In genomic region chr4:116819968-116820901, GRCm38 (mm10) we compare ENCODE assay signal across 7 mouse cellular contexts. TPM values are rescaled to one million over a fixed set of nuclear protein-coding genes. Genes with fewer than 3 reads are reported as not detected.
DNase-seq lines count a peak whose midpoint lies in the region; ATAC-seq lines count a peak whose summit lies in the region.

No protein-coding gene starts in this region.

- peaks cover 20% of the 10 kb centered on the region for H3K27me3 ChIP-seq in lung, embryonic 15.5 days
- H3K27me3 ChIP-seq in forebrain, embryonic 11.5 days (ENCODE audit: control insufficient read depth, insufficient read depth, low read length) = peaks cover 13% of the 10 kb centered on the region
- peaks cover 24% of the 10 kb centered on the region for H3K27me3 ChIP-seq in limb, embryonic 12.5 days
- peaks cover 14% of the 10 kb centered on the region for H3K27me3 ChIP-seq in stomach, embryonic 15.5 days (replicated peaks)

- no peaks in the 10 kb centered on the region for H3K9me3 ChIP-seq in lung, embryonic 15.5 days
- H3K9me3 ChIP-seq in forebrain, embryonic 11.5 days (ENCODE audit: control insufficient read depth, low read length) = no peaks in the 10 kb centered on the region
- no peaks in the 10 kb centered on the region for H3K9me3 ChIP-seq in limb, embryonic 12.5 days
- H3K9me3 ChIP-seq in stomach, embryonic 15.5 days = no peaks in the 10 kb centered on the region

- 24% methylated on average over 32 of the region's 32 CpGs for WGBS in lung, embryonic 15.5 days
- 22% methylated on average over 32 of the region's 32 CpGs for WGBS in forebrain, embryonic 11.5 days
- 22% methylated on average over 32 of the region's 32 CpGs for WGBS in limb, embryonic 12.5 days
- 27% methylated on average over 32 of the region's 32 CpGs for WGBS in stomach, embryonic 15.5 days

- no peak overlapping the region for H3K27ac ChIP-seq in lung, embryonic 15.5 days
- H3K27ac ChIP-seq in forebrain, embryonic 11.5 days (ENCODE audit: low read depth, low read length) = no peak overlapping the region
- H3K27ac ChIP-seq in limb, embryonic 12.5 days = no peak overlapping the region
- H3K27ac ChIP-seq in stomach, embryonic 15.5 days = no peak overlapping the region

- peaks cover 11% of the 10 kb centered on the region for H3K4me1 ChIP-seq in lung, embryonic 15.5 days
- H3K4me1 ChIP-seq in forebrain, embryonic 11.5 days (replicated peaks; ENCODE audit: control insufficient read depth, insufficient read depth, low read length) = peaks cover 13% of the 10 kb centered on the region; the same call in 1 of the 2 replicates
- H3K4me1 ChIP-seq in limb, embryonic 12.5 days (replicated peaks) = peaks cover 11% of the 10 kb centered on the region
- peaks cover 9% of the 10 kb centered on the region; the same call in 1 of the 2 replicates for H3K4me1 ChIP-seq in stomach, embryonic 15.5 days

- peak overlapping the region; percentile 54 for H3K4me3 ChIP-seq in lung, embryonic 15.5 days
- H3K4me3 ChIP-seq in forebrain, embryonic 11.5 days (ENCODE audit: low read depth, low read length) = peak overlapping the region; percentile 37
- H3K4me3 ChIP-seq in limb, embryonic 12.5 days (replicated peaks) = peak overlapping the region; percentile 52
- H3K4me3 ChIP-seq in stomach, embryonic 15.5 days (replicated peaks) = peak overlapping the region; percentile 53

- no peak for ATAC-seq in lung, embryonic 15.5 days (ENCODE audit: borderline replicate concordance, extremely low read depth, low FRiP score, low TSS enrichment)
- no peak for ATAC-seq in forebrain, embryonic 11.5 days (replicated peaks; ENCODE audit: low FRiP score)
- no peak for ATAC-seq in limb, embryonic 12.5 days (ENCODE audit: insufficient number of reproducible peaks, insufficient read depth, low FRiP score, low TSS enrichment, low read depth)
- no peak for ATAC-seq in stomach, embryonic 15.5 days (ENCODE audit: insufficient read depth, low FRiP score, low read depth)

- 0 out of 2 replicates have a peak, but pooled peaks cover 7% of the 10 kb centered on the region for H3K36me3 ChIP-seq in lung, embryonic 15.5 days
- H3K36me3 ChIP-seq in forebrain, embryonic 11.5 days (ENCODE audit: control insufficient read depth, insufficient read depth, low read length) = no peaks in the 10 kb centered on the region; the same call in 1 of the 2 replicates
- peaks cover 25% of the 10 kb centered on the region for H3K36me3 ChIP-seq in limb, embryonic 12.5 days
- no peaks in the 10 kb centered on the region for H3K36me3 ChIP-seq in stomach, embryonic 15.5 days

- no peak for DNase-seq in lung, postnatal 25 days (ENCODE audit: low spot score)
- no peak for DNase-seq in forebrain, embryonic 11.5 days (ENCODE audit: low spot score)
- no peak for DNase-seq in spleen, adult 18-20 months
- DNase-seq in thymus, postnatal 10 days (ENCODE audit: low spot score in 2 of 2) = no peak

- peak overlapping the region; percentile 45; the same call in 1 of the 2 replicates for H3K9ac ChIP-seq in lung, embryonic 15.5 days
- peak overlapping the region; percentile 58 for H3K9ac ChIP-seq in forebrain, embryonic 11.5 days (ENCODE audit: low read length)
- peak overlapping the region; percentile 57 for H3K9ac ChIP-seq in limb, embryonic 12.5 days (replicated peaks)
- H3K9ac ChIP-seq in stomach, embryonic 15.5 days = 0 out of 2 replicates have a peak overlapping the region, but pooled peaks have one; percentile 17

- peak overlapping the region; percentile 96 for H3K4me2 ChIP-seq in lung, embryonic 15.5 days
- H3K4me2 ChIP-seq in forebrain, embryonic 11.5 days (ENCODE audit: low read depth, low read length, severe bottlenecking) = peak overlapping the region; percentile 98
- peak overlapping the region; percentile 93 for H3K4me2 ChIP-seq in limb, embryonic 12.5 days
- H3K4me2 ChIP-seq in stomach, embryonic 15.5 days = peak overlapping the region; percentile 97

RNA-seq across cellular contexts. Expression of gene Hpdl, which starts 1.3 kb away (rescaled TPM):
- polyA plus RNA-seq in lung, embryonic 15.5 days (2015; fragmentation: Nextera tagmentation; extraction: Ambion mirVana) = 0.52 and 0.71 TPM in 2 replicates
- 1.5 and 1.6 TPM in 2 replicates for polyA plus RNA-seq in forebrain, embryonic 11.5 days (2014; fragmentation: Nextera tagmentation; extraction: Ambion mirVana)
- polyA plus RNA-seq in limb, embryonic 12.5 days (2016; fragmentation: Nextera tagmentation; extraction: Ambion mirVana) = 1.5 and 2.0 TPM in 2 replicates
- polyA plus RNA-seq in stomach, embryonic 15.5 days (2015; fragmentation: Nextera tagmentation; extraction: Ambion mirVana) = 1.2 and 1.7 TPM in 2 replicates

RNA-seq across cellular contexts. Expression of gene Mutyh, which starts 12.7 kb away (rescaled TPM):
- polyA plus RNA-seq in lung, embryonic 15.5 days (2015; fragmentation: Nextera tagmentation; extraction: Ambion mirVana) = 17.2 and 18.6 TPM in 2 replicates
- 20.3 and 20.9 TPM in 2 replicates for polyA plus RNA-seq in forebrain, embryonic 11.5 days (2014; fragmentation: Nextera tagmentation; extraction: Ambion mirVana)
- 22.1 and 23.5 TPM in 2 replicates for polyA plus RNA-seq in limb, embryonic 12.5 days (2016; fragmentation: Nextera tagmentation; extraction: Ambion mirVana)
- 11.9 and 13.2 TPM in 2 replicates for polyA plus RNA-seq in stomach, embryonic 15.5 days (2015; fragmentation: Nextera tagmentation; extraction: Ambion mirVana)

RNA-seq across cellular contexts. Expression of gene Toe1, which starts 12.8 kb away (rescaled TPM):
- polyA plus RNA-seq in lung, embryonic 15.5 days (2015; fragmentation: Nextera tagmentation; extraction: Ambion mirVana) = 36.4 and 37.8 TPM in 2 replicates
- 34.3 and 37.0 TPM in 2 replicates for polyA plus RNA-seq in forebrain, embryonic 11.5 days (2014; fragmentation: Nextera tagmentation; extraction: Ambion mirVana)
- 39.1 and 40.8 TPM in 2 replicates for polyA plus RNA-seq in limb, embryonic 12.5 days (2016; fragmentation: Nextera tagmentation; extraction: Ambion mirVana)
- polyA plus RNA-seq in stomach, embryonic 15.5 days (2015; fragmentation: Nextera tagmentation; extraction: Ambion mirVana) = 32.5 and 33.0 TPM in 2 replicates

RNA-seq across cellular contexts. Expression of gene Zswim5, which starts 56.9 kb away (rescaled TPM):
- 0.56 and 0.58 TPM in 2 replicates for polyA plus RNA-seq in lung, embryonic 15.5 days (2015; fragmentation: Nextera tagmentation; extraction: Ambion mirVana)
- 10.9 and 12.4 TPM in 2 replicates for polyA plus RNA-seq in forebrain, embryonic 11.5 days (2014; fragmentation: Nextera tagmentation; extraction: Ambion mirVana)
- polyA plus RNA-seq in limb, embryonic 12.5 days (2016; fragmentation: Nextera tagmentation; extraction: Ambion mirVana) = 0.58 and 0.70 TPM in 2 replicates
- 0.58 and 0.67 TPM in 2 replicates for polyA plus RNA-seq in stomach, embryonic 15.5 days (2015; fragmentation: Nextera tagmentation; extraction: Ambion mirVana)
